ENCODE assay signal across 9 mouse cellular contexts in the genomic region with DNA sequence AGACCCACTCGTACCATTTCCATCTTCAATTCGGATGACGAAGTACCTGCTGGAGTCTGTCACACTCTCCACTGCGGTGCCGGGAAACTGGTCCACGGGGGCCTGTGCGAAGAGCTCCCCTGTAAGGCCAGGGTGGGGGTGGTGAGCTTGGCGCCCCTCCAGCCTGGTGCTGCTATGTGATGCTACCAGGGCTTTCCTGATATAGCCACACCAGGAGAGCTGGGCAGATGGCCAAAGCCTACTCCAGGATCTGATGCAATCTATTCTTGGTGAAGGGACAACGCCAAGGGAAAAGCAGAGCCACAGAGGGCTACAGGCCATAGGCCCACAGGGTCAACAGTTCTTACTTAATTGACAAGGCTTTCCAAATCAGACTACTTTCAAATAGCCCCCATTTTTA. TPM values are rescaled to one million over a fixed set of nuclear protein-coding genes. Genes with fewer than 3 reads are reported as not detected.
DNase-seq lines count a peak whose midpoint lies in the region; ATAC-seq and TF ChIP-seq lines count a peak whose summit lies in the region.
"Had no signal": no experiment of that assay in that cellular context is flagged by ENCODE, and none has a peak within 500 bp of the region (broad histone marks: within the 10 kb centered on the region; RNA-seq: fewer than 3 reads in every experiment).

No protein-coding gene starts in this region.

- H3K4me2 ChIP-seq in liver, embryonic 11.5 days = peak overlapping the region; percentile 91
- H3K4me2 ChIP-seq in stomach, postnatal 0 days (replicated peaks; ENCODE audit: low read depth) = no peak overlapping the region
- no peak overlapping the region for H3K4me2 ChIP-seq in forebrain, embryonic 16.5 days (ENCODE audit: low read length)
- H3K4me2 ChIP-seq: midbrain, embryonic 12.5 days had no signal

- peak overlapping the region; percentile 11 for H3K9ac ChIP-seq in liver, embryonic 11.5 days (ENCODE audit: low read depth, low read length)
- H3K9ac ChIP-seq in stomach, postnatal 0 days (ENCODE audit: low read length) = 0 out of 2 replicates have a peak overlapping the region, but pooled peaks have one; percentile 27
- no peak overlapping the region for H3K9ac ChIP-seq in forebrain, embryonic 16.5 days (replicated peaks; ENCODE audit: low read depth, low read length)
- H3K9ac ChIP-seq: midbrain, embryonic 12.5 days had no signal

- peak; percentile 81 for DNase-seq in right cerebral cortex, adult 18-20 months
- DNase-seq in right cerebral cortex, postnatal 4 days = no peak
- DNase-seq in gastrocnemius, postnatal 10 days = peak; percentile 65
- no peak for DNase-seq in liver, embryonic 11.5 days (ENCODE audit: low spot score)
- no peak for DNase-seq in stomach, postnatal 0 days (ENCODE audit: low spot score)
- DNase-seq in layer of hippocampus, postnatal 14 days (ENCODE audit: low spot score in 2 of 2) = no peak

- peak overlapping the region; percentile 24; the same call in 1 of the 2 replicates for H3K4me3 ChIP-seq in liver, embryonic 11.5 days (ENCODE audit: low read depth, low read length)
- H3K4me3 ChIP-seq in stomach, postnatal 0 days (ENCODE audit: low read depth, low read length) = no peak overlapping the region
- no peak overlapping the region for H3K4me3 ChIP-seq in forebrain, embryonic 16.5 days (replicated peaks; ENCODE audit: low read length)
- H3K4me3 ChIP-seq: midbrain, embryonic 12.5 days had no signal

- ATAC-seq in liver, embryonic 11.5 days (replicated peaks; ENCODE audit: low FRiP score) = no peak
- no peak for ATAC-seq in stomach, postnatal 0 days (ENCODE audit: low FRiP score, low TSS enrichment)
- no peak for ATAC-seq in inflammation-experienced regulatory T-cells, adult 6 months
- ATAC-seq in forebrain, embryonic 16.5 days = no peak

- TF ChIP-seq EP300 in stomach, postnatal 0 days (optimal IDR thresholded peaks at IDR 0.05) = no peak

- peaks cover 42% of the 10 kb centered on the region for H3K36me3 ChIP-seq in liver, embryonic 11.5 days (ENCODE audit: control insufficient read depth, insufficient read depth, low read length)
- H3K36me3 ChIP-seq in stomach, postnatal 0 days (ENCODE audit: control insufficient read depth, insufficient read depth, low read length) = peaks cover 23% of the 10 kb centered on the region
- H3K36me3 ChIP-seq in forebrain, embryonic 16.5 days (ENCODE audit: control insufficient read depth, insufficient read depth) = peaks cover 17% of the 10 kb centered on the region

- H3K27ac ChIP-seq in liver, embryonic 11.5 days (ENCODE audit: low read depth, low read length) = peak overlapping the region; percentile 74
- H3K27ac ChIP-seq in stomach, postnatal 0 days (replicated peaks) = no peak overlapping the region
- no peak overlapping the region for H3K27ac ChIP-seq in forebrain, embryonic 16.5 days (ENCODE audit: low read length)
- H3K27ac ChIP-seq: midbrain, embryonic 12.5 days had no signal

- 88% methylated on average over 9 of the region's 9 CpGs for WGBS in liver, embryonic 11.5 days
- WGBS in stomach, postnatal 0 days = 75% methylated on average over 9 of the region's 9 CpGs
- 81% methylated on average over 9 of the region's 9 CpGs for WGBS in forebrain, embryonic 16.5 days

- H3K27me3 ChIP-seq in liver, embryonic 11.5 days (replicated peaks; ENCODE audit: control insufficient read depth, insufficient read depth, low read length) = no peaks in the 10 kb centered on the region
- H3K27me3 ChIP-seq in stomach, postnatal 0 days (ENCODE audit: control insufficient read depth, insufficient read depth, low read length) = no peaks in the 10 kb centered on the region
- H3K27me3 ChIP-seq in forebrain, embryonic 16.5 days (replicated peaks; ENCODE audit: control insufficient read depth, insufficient read depth, low read length) = no peaks in the 10 kb centered on the region
- H3K27me3 ChIP-seq: midbrain, embryonic 12.5 days had no signal

- TF ChIP-seq CTCF in stomach, postnatal 0 days (IDR thresholded peaks at IDR 0.05; ENCODE audit: low read depth) = no peak

- H3K9me3 ChIP-seq in liver, embryonic 11.5 days (ENCODE audit: control insufficient read depth, low read length) = no peaks in the 10 kb centered on the region
- no peaks in the 10 kb centered on the region for H3K9me3 ChIP-seq in stomach, postnatal 0 days (ENCODE audit: control insufficient read depth, low read length)
- H3K9me3 ChIP-seq in forebrain, embryonic 16.5 days (ENCODE audit: control insufficient read depth, low read length) = no peaks in the 10 kb centered on the region
- H3K9me3 ChIP-seq: midbrain, embryonic 12.5 days had no signal

- peaks cover 40% of the 10 kb centered on the region for H3K4me1 ChIP-seq in liver, embryonic 11.5 days (replicated peaks; ENCODE audit: control insufficient read depth, insufficient read depth, low read length)
- H3K4me1 ChIP-seq in stomach, postnatal 0 days (replicated peaks; ENCODE audit: control insufficient read depth, insufficient read depth) = 0 out of 2 replicates have a peak, but pooled peaks cover 2% of the 10 kb centered on the region
- H3K4me1 ChIP-seq in forebrain, embryonic 16.5 days (replicated peaks; ENCODE audit: control insufficient read depth, insufficient read depth, low read length) = peaks cover 15% of the 10 kb centered on the region

RNA-seq across cellular contexts. Expression of gene Necap2, which starts 4.5 kb away (rescaled TPM):
- total RNA-seq in gastrocnemius, postnatal 10 days (2021) = 10 to 100 TPM; 27.2 to 31.1 TPM
- polyA plus RNA-seq in liver, embryonic 11.5 days (2014; fragmentation: Nextera tagmentation; extraction: Ambion mirVana) = 178 and 180 TPM in 2 replicates
- 77.7 and 81.1 TPM in 2 replicates for polyA plus RNA-seq in stomach, postnatal 0 days (2015; fragmentation: Nextera tagmentation; extraction: Ambion mirVana)
- 10 to 100 TPM; 85.9 to 95.9 (median 91.8) TPM for polyA plus RNA-seq in inflammation-experienced regulatory T-cells, adult 6 months (2017; shearing (Covaris generic))
- polyA plus RNA-seq in forebrain, embryonic 16.5 days (2015; fragmentation: Nextera tagmentation; extraction: Ambion mirVana) = 56.6 and 57.8 TPM in 2 replicates
- 10 to 100 TPM; 40.9 to 52.0 TPM for total RNA-seq in layer of hippocampus, postnatal 14 days (2021)

RNA-seq across cellular contexts. Expression of gene Crocc, which starts 13.3 kb away (rescaled TPM):
- total RNA-seq in gastrocnemius, postnatal 10 days (2021) = 1 to 10 TPM; 3.8 to 9.3 TPM
- polyA plus RNA-seq in liver, embryonic 11.5 days (2014; fragmentation: Nextera tagmentation; extraction: Ambion mirVana) = 5.0 and 6.0 TPM in 2 replicates
- 1.4 and 1.6 TPM in 2 replicates for polyA plus RNA-seq in stomach, postnatal 0 days (2015; fragmentation: Nextera tagmentation; extraction: Ambion mirVana)
- polyA plus RNA-seq in inflammation-experienced regulatory T-cells, adult 6 months (2017; shearing (Covaris generic)) = 1 to 10 TPM in 1 of 3 experiments, under 1 TPM in 2; 0.67 to 1.2 (median 0.67) TPM
- 6.2 and 6.7 TPM in 2 replicates for polyA plus RNA-seq in forebrain, embryonic 16.5 days (2015; fragmentation: Nextera tagmentation; extraction: Ambion mirVana)
- total RNA-seq in layer of hippocampus, postnatal 14 days (2021) = 10 to 100 TPM; 36.3 to 41.7 TPM

RNA-seq across cellular contexts. Expression of gene Spata21, which starts 14.5 kb away (rescaled TPM):
- not detected for total RNA-seq in gastrocnemius, postnatal 10 days (2021)
- 0.19 TPM in 1 of 2 replicates, not detected in the other for polyA plus RNA-seq in liver, embryonic 11.5 days (2014; fragmentation: Nextera tagmentation; extraction: Ambion mirVana)
- polyA plus RNA-seq in stomach, postnatal 0 days (2015; fragmentation: Nextera tagmentation; extraction: Ambion mirVana) = 0.05 and 0.11 TPM in 2 replicates
- 1 to 10 TPM; 1.1 to 1.5 (median 1.5) TPM for polyA plus RNA-seq in inflammation-experienced regulatory T-cells, adult 6 months (2017; shearing (Covaris generic))
- polyA plus RNA-seq in forebrain, embryonic 16.5 days (2015; fragmentation: Nextera tagmentation; extraction: Ambion mirVana) = 0.09 and 0.46 TPM in 2 replicates
- total RNA-seq in layer of hippocampus, postnatal 14 days (2021) = under 1 TPM; 0.24 to 0.37 TPM

Comparison
In these comparisons a context has a peak if more than half of its experiments do, and no peak if none do; other contexts are left out.
1. DNase-seq: peak in right cerebral cortex, adult 18-20 months (single experiment) and gastrocnemius, postnatal 10 days (single experiment); none in right cerebral cortex, postnatal 4 days (single experiment), liver, embryonic 11.5 days (single experiment), stomach, postnatal 0 days (single experiment) and layer of hippocampus, postnatal 14 days (0 of 2).